Mouse (Mus musculus) regulatory T cell (primary cell): ENCODE measurements around the gene Cfap52.

Experiments used
- in situ Hi-C: fragments of 300-600 bp; cut with MboI, MseI; formaldehyde crosslinking; loops from one replicate; pipeline ENCODE4 v1.15.1; 2025; ENCODE audit warnings: high pct_unique_total_duplicates

The Cfap52 gene

GRCm38 (mm10) chr11:67965242-67965883, at the start of gene Cfap52:
Gene Cfap52, minus strand, starts transcription at chr11:67965651.
- in situ Hi-C loops, result no loop called here

GRCm38 (mm10) chr11:68012207-68012606, 46.8 kb upstream of the Cfap52 start:
- in situ Hi-C loops, result no loop called here

GRCm38 (mm10) chr11:68009377-68009776, 43.9 kb upstream of the Cfap52 start:
- in situ Hi-C loops, result no loop called here

- in situ Hi-C loops, result no loop called here
Observed at GRCm38 (mm10) chr11:68007645-68008044, 42.2 kb upstream of the Cfap52 start.

GRCm38 (mm10) chr11:68006216-68006789, 40.9 kb upstream of the Cfap52 start:
- in situ Hi-C loops, result no loop called here

GRCm38 (mm10) chr11:68004191-68004590, 38.7 kb upstream of the Cfap52 start:
- in situ Hi-C loops, result no loop called here

GRCm38 (mm10) chr11:67999629-68000028, 34.2 kb upstream of the Cfap52 start:
- in situ Hi-C loops, result loop anchor here (5.0 kb wide), 1 partner anchor 393 kb away; no protein-coding TSS in a partner anchor

- in situ Hi-C loops, result loop anchor here (5.0 kb wide), 1 partner anchor 393 kb away; no protein-coding TSS in a partner anchor
Observed at GRCm38 (mm10) chr11:67998905-67999304, 33.5 kb upstream of the Cfap52 start.

- in situ Hi-C loops, result loop anchor here (5.0 kb wide), 1 partner anchor 396 kb away; no protein-coding TSS in a partner anchor
Observed at GRCm38 (mm10) chr11:67995965-67996364, 30.5 kb upstream of the Cfap52 start.

GRCm38 (mm10) chr11:67991240-67991639, 25.8 kb upstream of the Cfap52 start:
- in situ Hi-C loops, result no loop called here

GRCm38 (mm10) chr11:67983564-67983963, 18.1 kb upstream of the Cfap52 start:
- in situ Hi-C loops, result no loop called here

- in situ Hi-C loops, result loop anchor here (10.0 kb wide), 1 partner anchor 890 kb away; no protein-coding TSS in a partner anchor
Observed at GRCm38 (mm10) chr11:67975252-67975651, 9.8 kb upstream of the Cfap52 start.

GRCm38 (mm10) chr11:67973225-67973624, 7.8 kb upstream of the Cfap52 start:
- in situ Hi-C loops, result loop anchor here (10.0 kb wide), 1 partner anchor 888 kb away; no protein-coding TSS in a partner anchor

- in situ Hi-C loops, result loop anchor here (10.0 kb wide), 1 partner anchor 888 kb away; no protein-coding TSS in a partner anchor
Observed at GRCm38 (mm10) chr11:67972606-67973005, 7.2 kb upstream of the Cfap52 start.

- in situ Hi-C loops, result no loop called here
Observed at GRCm38 (mm10) chr11:67967831-67968230, 2.4 kb upstream of the Cfap52 start.

GRCm38 (mm10) chr11:67965905-67966878, 741 bp upstream of the Cfap52 start, which contains the start of gene Stx8:
Gene Stx8, plus strand, starts transcription at chr11:67966193.
- in situ Hi-C loops, result no loop called here

- in situ Hi-C loops, result no loop called here
Observed at GRCm38 (mm10) chr11:67964110-67964509, 1.3 kb downstream of the Cfap52 start.

- in situ Hi-C loops, result no loop called here
Observed at GRCm38 (mm10) chr11:67954413-67954812, 11.0 kb downstream of the Cfap52 start.

- in situ Hi-C loops, result no loop called here
Observed at GRCm38 (mm10) chr11:67953604-67954003, 11.8 kb downstream of the Cfap52 start.

GRCm38 (mm10) chr11:67949475-67949874, 16.0 kb downstream of the Cfap52 start:
- in situ Hi-C loops, result no loop called here

- in situ Hi-C loops, result no loop called here
Observed at GRCm38 (mm10) chr11:67948229-67948628, 17.2 kb downstream of the Cfap52 start.

- in situ Hi-C loops, result no loop called here
Observed at GRCm38 (mm10) chr11:67932156-67932555, 33.3 kb downstream of the Cfap52 start.
